Mouse (Mus musculus) liver, postnatal 0 days (tissue): ENCODE measurements around the gene Xpo4.

Experiments
- CTCF ChIP-seq: sonication (generic); IDR thresholded peaks from 2 replicates; pipeline ENCODE4 v1.5.1; 2016; ENCODE audit warnings: antibody characterized with exemption, low read depth
- EP300 ChIP-seq: IDR thresholded peaks from 2 replicates; pipeline ENCODE4 v1.6.1; 2016; ENCODE audit warnings: antibody characterized with exemption, low read depth, mild to moderate bottlenecking

- TF ChIP-seq EP300: no peak
- TF ChIP-seq CTCF: no peak
Observed at GRCm38 (mm10) chr14:57545526-57545925, 119.7 kb downstream of the Xpo4 start.
